32 mouse cellular contexts compared by ENCODE assay signal in the genomic region with DNA sequence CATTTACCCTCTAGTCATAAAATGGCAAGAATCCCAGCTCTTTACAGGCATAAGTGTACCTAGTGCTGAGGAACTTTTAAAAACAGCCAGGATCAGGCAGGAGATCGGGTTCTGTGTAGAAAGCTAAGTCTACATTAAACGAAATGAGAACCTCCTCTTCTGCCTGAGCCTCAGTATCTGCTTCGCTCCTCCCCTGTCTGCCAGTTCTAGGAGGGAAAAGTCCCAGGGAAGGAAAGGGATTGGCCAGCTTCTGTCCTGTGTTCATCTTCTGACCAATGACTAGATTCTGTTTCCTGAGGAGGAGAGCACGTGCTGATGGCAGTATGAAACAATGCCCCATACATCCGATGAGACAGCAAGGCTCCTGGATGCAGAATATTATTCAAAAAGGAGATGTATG. TPM values are rescaled to one million over a fixed set of nuclear protein-coding genes. Genes with fewer than 3 reads are reported as not detected.
DNase-seq lines count a peak whose midpoint lies in the region; ATAC-seq and TF ChIP-seq lines count a peak whose summit lies in the region.
"Had no signal": no experiment of that assay in that cellular context is flagged by ENCODE, and none has a peak within 500 bp of the region (broad histone marks: within the 10 kb centered on the region; RNA-seq: fewer than 3 reads in every experiment).

No protein-coding gene starts in this region.

- H3K4me2 ChIP-seq in kidney, postnatal 0 days (ENCODE audit: low read length) = no peak overlapping the region
- H3K4me2 ChIP-seq: embryonic facial prominence, embryonic 12.5 days; forebrain, embryonic 15.5 days; heart, embryonic 11.5 days; hindbrain, embryonic 12.5 days; intestine, embryonic 15.5 days; limb, embryonic 13.5 days; liver, embryonic 11.5 days; lung, embryonic 15.5 days; midbrain, embryonic 15.5 days; neural tube, embryonic 15.5 days; stomach, embryonic 15.5 days had no signal

- ATAC-seq in kidney, postnatal 0 days (replicated peaks; ENCODE audit: low FRiP score, low read depth) = no peak
- ATAC-seq: forebrain, embryonic 15.5 days; hindbrain, postnatal 0 days; intestine, embryonic 15.5 days; midbrain, embryonic 15.5 days had no signal

- H3K36me3 ChIP-seq in kidney, postnatal 0 days (ENCODE audit: insufficient read depth, low read length) = no peaks in the 10 kb centered on the region
- H3K36me3 ChIP-seq in thymus, adult 2 months (ENCODE audit: control insufficient read depth, insufficient read depth, low read length) = no peaks in the 10 kb centered on the region
- H3K36me3 ChIP-seq: embryonic facial prominence, embryonic 12.5 days; forebrain, embryonic 15.5 days; hindbrain, embryonic 12.5 days; intestine, embryonic 15.5 days; limb, embryonic 13.5 days; lung, embryonic 15.5 days; midbrain, embryonic 10.5 days; midbrain, embryonic 15.5 days; neural tube, embryonic 15.5 days; stomach, embryonic 15.5 days had no signal

- no peaks in the 10 kb centered on the region for H3K4me1 ChIP-seq in kidney, postnatal 0 days (replicated peaks; ENCODE audit: insufficient read depth, low read length)
- no peaks in the 10 kb centered on the region for H3K4me1 ChIP-seq in thymus, adult 2 months (replicated peaks; ENCODE audit: control insufficient read depth, insufficient read depth, low read length)
- H3K4me1 ChIP-seq: lung, embryonic 15.5 days; midbrain, embryonic 10.5 days; midbrain, embryonic 15.5 days; neural tube, embryonic 15.5 days; stomach, embryonic 15.5 days had no signal

- TF ChIP-seq POLR2A in thymus, adult 2 months (IDR thresholded peaks at IDR 0.05; ENCODE audit: control insufficient read depth, extremely low read depth, insufficient read depth, low read length, poor library complexity) = no peak

- H3K4me3 ChIP-seq in kidney, postnatal 0 days (replicated peaks; ENCODE audit: low read depth, low read length) = no peak overlapping the region
- no peak overlapping the region for H3K4me3 ChIP-seq in thymus, adult 2 months (ENCODE audit: control insufficient read depth, insufficient read depth, low read length)
- H3K4me3 ChIP-seq: embryonic facial prominence, embryonic 12.5 days; forebrain, embryonic 15.5 days; hindbrain, embryonic 12.5 days; intestine, embryonic 15.5 days; limb, embryonic 13.5 days; lung, embryonic 15.5 days; midbrain, embryonic 10.5 days; midbrain, embryonic 15.5 days; neural tube, embryonic 15.5 days; stomach, embryonic 15.5 days had no signal

- H3K27ac ChIP-seq in kidney, postnatal 0 days = no peak overlapping the region
- no peak overlapping the region for H3K27ac ChIP-seq in thymus, adult 2 months (ENCODE audit: control insufficient read depth, insufficient read depth, low read length)
- H3K27ac ChIP-seq: embryonic facial prominence, embryonic 12.5 days; forebrain, embryonic 15.5 days; hindbrain, embryonic 12.5 days; hindbrain, postnatal 0 days; intestine, embryonic 15.5 days; limb, embryonic 13.5 days; lung, embryonic 15.5 days; midbrain, embryonic 10.5 days; midbrain, embryonic 15.5 days; neural tube, embryonic 15.5 days; stomach, embryonic 15.5 days had no signal

- WGBS in kidney, postnatal 0 days = 54% methylated on average over 5 of the region's 5 CpGs
- WGBS in thymus, adult 2 months = 65% methylated on average over 5 of the region's 5 CpGs

- H3K9ac ChIP-seq in kidney, postnatal 0 days (ENCODE audit: low read depth, low read length) = no peak overlapping the region
- H3K9ac ChIP-seq: embryonic facial prominence, embryonic 12.5 days; forebrain, embryonic 15.5 days; hindbrain, embryonic 12.5 days; intestine, embryonic 15.5 days; limb, embryonic 13.5 days; lung, embryonic 15.5 days; midbrain, embryonic 15.5 days; neural tube, embryonic 15.5 days; stomach, embryonic 15.5 days had no signal

- H3K27me3 ChIP-seq in kidney, postnatal 0 days (ENCODE audit: insufficient read depth, low read length) = no peaks in the 10 kb centered on the region
- H3K27me3 ChIP-seq in thymus, adult 2 months (ENCODE audit: control insufficient read depth, insufficient read depth, low read length) = no peaks in the 10 kb centered on the region
- H3K27me3 ChIP-seq: embryonic facial prominence, embryonic 12.5 days; forebrain, embryonic 15.5 days; hindbrain, embryonic 12.5 days; intestine, embryonic 15.5 days; limb, embryonic 13.5 days; lung, embryonic 15.5 days; midbrain, embryonic 15.5 days; neural tube, embryonic 15.5 days; stomach, embryonic 15.5 days had no signal

- DNase-seq in kidney, postnatal 0 days (ENCODE audit: low spot score) = peak; percentile 18
- DNase-seq in kidney, postnatal 25 days = no peak
- DNase-seq in 416B (ENCODE audit: low read depth) (peak; percentile 59), ES-CJ7 (ENCODE audit: low read depth, low spot score) (peak; percentile 33)
- DNase-seq in brain, adult 2 months (ENCODE audit: low read depth, low spot score) = peak; percentile 70
- no peak for DNase-seq in thymus, adult 2 months
- no peak for DNase-seq in heart, adult 8-10 months (ENCODE audit: low spot score)
- DNase-seq: adrenal gland, postnatal 10 days; B cell, adult 2 months; cerebellum, adult 11-12 months; cerebellum, postnatal 25 days; gastrocnemius, postnatal 25 days; heart, adult 11 months; heart, postnatal 36 days; kidney, adult 8-10 months; kidney, postnatal 10 days; thymus, postnatal 36 days had no signal

- TF ChIP-seq CTCF in kidney, postnatal 0 days (IDR thresholded peaks at IDR 0.05; ENCODE audit: low read depth) = no peak
- TF ChIP-seq CTCF in thymus, adult 2 months (IDR thresholded peaks at IDR 0.05; ENCODE audit: borderline replicate concordance, control insufficient read depth, extremely low read depth, insufficient read depth, low read length, poor library complexity) = no peak

- no peaks in the 10 kb centered on the region for H3K9me3 ChIP-seq in kidney, postnatal 0 days (replicated peaks; ENCODE audit: low read length)
- H3K9me3 ChIP-seq: embryonic facial prominence, embryonic 12.5 days; forebrain, embryonic 15.5 days; G1E; hindbrain, embryonic 12.5 days; intestine, embryonic 15.5 days; limb, embryonic 13.5 days; lung, embryonic 15.5 days; midbrain, embryonic 10.5 days; midbrain, embryonic 15.5 days; neural tube, embryonic 15.5 days; stomach, embryonic 15.5 days had no signal

RNA-seq across cellular contexts. Expression of gene Plekhb1, which starts 18.9 kb away (rescaled TPM):
- polyA plus RNA-seq in kidney, postnatal 0 days (2015; fragmentation: Nextera tagmentation; extraction: Ambion mirVana) = 4.6 and 5.1 TPM in 2 replicates
- 70.5 and 82.2 TPM in 2 replicates for polyA plus RNA-seq in thymus, adult 2 months (2012; rRNA removed)
- 1 to 10 TPM; 2.9 to 3.7 (median 3.4) TPM for total RNA-seq in heart, adult 8-10 months (2022)
- total RNA-seq: G1E; megakaryocyte progenitor cell, adult 5-6 weeks had no signal
- polyA plus RNA-seq: G1E had no signal

RNA-seq across cellular contexts. Expression of gene Fam168a, which starts 25.3 kb away (rescaled TPM):
- polyA plus RNA-seq in kidney, postnatal 0 days (2015; fragmentation: Nextera tagmentation; extraction: Ambion mirVana) = 29.1 and 29.7 TPM in 2 replicates
- 144 and 178 TPM in 2 replicates for polyA plus RNA-seq in thymus, adult 2 months (2012; rRNA removed)
- 10 to 100 TPM; 32.7 to 35.7 (median 34.1) TPM for total RNA-seq in heart, adult 8-10 months (2022)

Comparison
In these comparisons a context has a peak if more than half of its experiments do, and no peak if none do; other contexts are left out.
1. DNase-seq: peak in kidney, postnatal 0 days (single experiment), 416B (single experiment), ES-CJ7 (single experiment) and brain, adult 2 months (single experiment); none in kidney, postnatal 25 days (0 of 2), thymus, adult 2 months (single experiment) and heart, adult 8-10 months (single experiment).
2. RNA of gene Plekhb1, which starts 18.9 kb away (polyA plus RNA-seq): 70.5 to 82.2 TPM in thymus, adult 2 months; 4.6 to 5.1 TPM in kidney, postnatal 0 days; every median in the first group is over 10 times any median in the second.